Mouse (Mus musculus): Measurements from ENCODE around the gene Ccdc138.

Ccdc138 gene

GRCm38 (mm10) chr10:58585427-58586223, 87.9 kb downstream of the Ccdc138 start:
- no peak for DNase-seq

GRCm38 (mm10) chr10:58594486-58594885, 96.7 kb downstream of the Ccdc138 start:
- no peak for DNase-seq

DNA sequence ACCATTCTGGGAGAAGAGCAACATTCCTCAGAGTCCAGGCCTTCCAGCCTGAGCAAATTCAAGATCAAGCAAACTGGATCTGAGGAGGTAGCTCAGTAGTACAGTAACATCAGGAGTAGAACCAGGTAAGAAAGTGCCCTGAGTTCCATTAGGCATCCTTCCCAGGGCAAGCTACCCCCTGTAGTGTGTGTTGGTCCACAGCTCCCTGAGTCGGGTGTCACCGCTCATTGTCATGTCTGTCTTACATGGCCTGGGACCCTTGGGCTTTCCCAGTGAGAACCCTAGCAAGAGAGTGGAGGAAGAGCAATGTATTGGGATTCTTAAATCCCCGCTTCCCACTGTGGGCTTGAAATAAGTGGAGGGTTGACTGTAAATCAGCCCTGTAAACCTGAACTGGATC, 97.4 kb downstream of the Ccdc138 start:
- no peak for DNase-seq

- no peak for DNase-seq
These were observed 98.1 kb downstream of the Ccdc138 start for GRCm38 (mm10) chr10:58595821-58596220.

- DNase-seq, result no peak
These were observed 102.4 kb downstream of the Ccdc138 start for GRCm38 (mm10) chr10:58600151-58600550.

GRCm38 (mm10) chr10:58600983-58601382, 103.2 kb downstream of the Ccdc138 start:
- no peak for DNase-seq

GRCm38 (mm10) chr10:58601431-58601901, 103.7 kb downstream of the Ccdc138 start:
- DNase-seq, result no peak

DNA sequence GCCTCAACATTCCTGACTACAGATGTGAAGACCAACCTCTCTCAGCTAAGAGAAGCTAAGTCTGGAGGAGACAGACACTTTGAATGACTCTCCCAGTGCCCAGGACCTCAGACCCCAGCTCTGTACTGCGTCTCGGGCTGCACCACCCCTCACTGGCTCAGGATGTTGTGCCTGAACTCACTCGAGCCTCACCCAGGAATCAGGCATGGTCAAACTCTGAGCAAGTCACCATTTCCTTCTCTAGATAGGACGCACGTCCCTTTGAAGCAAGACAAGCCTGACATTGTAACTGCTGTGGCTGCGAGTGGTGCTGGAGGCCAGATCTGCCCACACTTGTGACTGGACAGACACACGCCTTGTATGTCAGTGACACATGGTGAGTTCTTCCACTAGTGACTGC, 104.2 kb downstream of the Ccdc138 start:
- DNase-seq, result peak in 1 of 2 experiments; percentile 16

GRCm38 (mm10) chr10:58604779-58605178, 107.0 kb downstream of the Ccdc138 start:
- DNase-seq, result peak; percentile 93 to 97

DNA sequence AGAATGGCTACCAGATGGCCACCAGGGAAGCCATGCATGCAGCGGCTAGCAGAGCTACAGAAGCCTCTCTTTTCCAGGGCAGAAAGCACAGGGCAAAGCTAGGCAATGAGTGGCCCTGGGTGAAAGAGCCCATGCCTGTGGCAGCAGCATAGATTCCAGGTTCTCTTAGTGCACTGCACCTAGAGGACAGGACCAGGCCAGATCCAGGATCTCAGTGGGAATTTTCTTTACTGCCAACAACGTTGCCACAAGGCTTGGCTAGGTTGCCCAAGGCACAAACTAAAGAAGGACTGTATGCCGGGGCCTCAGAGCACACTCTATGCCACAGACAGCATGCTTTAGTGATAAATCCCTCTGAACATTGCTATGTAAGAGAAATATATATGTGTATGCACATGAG, 108.6 kb downstream of the Ccdc138 start:
- DNase-seq, result peak in 1 of 2 experiments; percentile 22

DNA sequence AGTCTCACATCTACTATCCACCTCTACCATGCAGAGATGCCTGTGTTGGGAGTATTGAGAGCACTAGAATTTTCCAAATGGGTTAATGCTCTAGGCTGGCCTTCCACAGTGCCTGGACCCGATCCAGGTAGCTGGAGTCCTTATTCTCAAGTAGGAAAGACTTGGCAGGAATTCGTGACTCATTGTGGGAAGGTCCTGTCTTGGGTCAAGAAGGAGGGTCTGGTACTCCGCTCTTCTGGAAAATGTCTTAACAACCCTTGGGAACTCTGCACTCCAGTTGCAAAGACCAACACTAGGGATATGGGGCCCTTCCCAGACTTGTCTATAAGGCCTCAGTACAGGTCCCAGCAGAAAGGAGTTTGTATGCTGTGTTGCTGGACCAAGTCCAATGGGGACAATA, 111.1 kb downstream of the Ccdc138 start:
- DNase-seq, result peak; percentile 37 to 51

GRCm38 (mm10) chr10:58610484-58611261, 112.9 kb downstream of the Ccdc138 start:
- peak in 1 of 2 experiments; percentile 16 for DNase-seq

GRCm38 (mm10) chr10:58614601-58615000, 116.9 kb downstream of the Ccdc138 start:
- no peak for DNase-seq

DNA sequence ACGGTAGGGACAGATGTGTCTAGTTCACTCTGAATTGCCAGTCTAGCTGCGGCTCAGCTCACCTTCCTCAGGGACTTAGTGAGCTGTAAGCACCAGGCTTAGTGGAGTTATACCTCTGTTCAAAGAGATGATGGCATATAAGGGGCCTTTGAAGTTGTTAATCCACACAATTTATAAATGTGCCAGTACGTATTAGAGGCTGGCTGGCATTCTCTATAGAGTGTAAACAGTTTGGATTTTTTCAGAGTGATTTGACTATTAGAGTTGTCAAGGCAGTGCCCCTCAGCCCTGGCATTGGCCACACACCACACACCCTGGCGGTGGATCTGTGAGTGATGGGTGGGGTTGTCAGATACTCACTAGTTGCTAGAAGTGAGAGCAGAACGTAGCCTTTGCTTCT, 118.8 kb downstream of the Ccdc138 start:
- no peak for DNase-seq

GRCm38 (mm10) chr10:58618501-58619216, 120.9 kb downstream of the Ccdc138 start:
- DNase-seq, result no peak

- DNase-seq, result no peak
These were observed 121.5 kb downstream of the Ccdc138 start for GRCm38 (mm10) chr10:58619266-58619665.

DNA sequence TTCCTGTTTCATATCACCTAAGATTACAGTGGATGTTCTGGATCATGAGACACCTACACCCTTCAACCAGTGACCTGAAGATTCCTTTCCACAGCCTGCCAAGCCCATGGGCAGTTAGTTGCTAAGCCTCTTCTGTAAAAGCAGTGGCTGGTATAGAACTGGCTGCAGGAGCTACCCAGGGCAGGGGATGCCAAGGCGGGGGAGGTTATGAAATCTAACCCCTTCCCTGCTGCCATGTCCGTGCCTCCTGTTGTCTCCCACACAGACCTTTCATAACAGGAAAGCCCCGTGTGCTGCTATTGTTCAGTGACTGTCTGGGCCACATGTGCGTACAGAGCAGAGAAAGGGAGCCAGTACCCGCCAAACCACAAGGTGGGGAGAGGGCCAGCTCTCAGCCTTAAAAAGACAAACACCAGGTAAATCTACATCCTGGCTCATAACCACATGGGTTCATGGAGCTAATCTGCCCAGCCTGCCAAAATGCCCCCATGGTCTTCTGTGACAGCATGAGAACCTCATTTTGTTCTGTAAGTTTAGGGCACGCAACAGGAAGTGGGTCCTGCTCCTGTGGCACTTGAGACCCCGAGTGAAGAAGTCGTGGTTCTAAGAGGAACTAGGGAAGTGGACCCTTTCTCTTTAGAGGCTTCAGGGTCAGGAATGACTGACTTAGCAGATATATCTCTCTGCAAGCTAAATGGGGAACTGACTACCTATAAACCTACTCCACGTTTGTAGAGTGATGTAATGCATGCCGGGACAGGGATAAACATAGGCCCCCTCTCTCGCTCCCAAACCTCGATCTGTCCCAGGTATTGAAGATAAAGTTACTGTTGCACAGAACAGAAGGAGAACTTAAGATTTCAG, 127.3 kb downstream of the Ccdc138 start:
- no peak for DNase-seq
